ENCODE assay signal across 8 mouse cellular contexts in genomic region chr5:148398766-148399659, GRCm38 (mm10). TPM values are rescaled to one million over a fixed set of nuclear protein-coding genes. Genes with fewer than 3 reads are reported as not detected.
DNase-seq lines count a peak whose midpoint lies in the region; ATAC-seq and TF ChIP-seq lines count a peak whose summit lies in the region.

No protein-coding gene starts in this region.

- peak; percentile 63 for ATAC-seq in inflammation-experienced regulatory T-cells, adult 6 months
- ATAC-seq in limb, embryonic 15.5 days (ENCODE audit: insufficient number of reproducible peaks, low FRiP score, low TSS enrichment, low read depth), result peak; percentile 30
- peak; percentile 79 for ATAC-seq in midbrain, embryonic 15.5 days (replicated peaks)
- peak; percentile 48 for ATAC-seq in stomach, embryonic 15.5 days (ENCODE audit: insufficient read depth, low FRiP score, low read depth)

- no peak for TF ChIP-seq CTCF in gastrocnemius, adult 2 months (IDR thresholded peaks at IDR 0.05)

- 0 out of 2 replicates have a peak, but pooled peaks cover 5% of the 10 kb centered on the region for H3K36me3 ChIP-seq in limb, embryonic 15.5 days
- no peaks in the 10 kb centered on the region for H3K36me3 ChIP-seq in midbrain, embryonic 15.5 days (replicated peaks)
- 0 out of 2 replicates have a peak, but pooled peaks cover 4% of the 10 kb centered on the region for H3K36me3 ChIP-seq in stomach, embryonic 15.5 days

- intact Hi-C loops in gastrocnemius, adult 2 months (cut with DNase I), result no loop called here

- 2% methylated on average over 58 of the region's 58 CpGs for WGBS in limb, embryonic 15.5 days
- 2% methylated on average over 58 of the region's 58 CpGs for WGBS in midbrain, embryonic 15.5 days
- WGBS in stomach, embryonic 15.5 days, result 2% methylated on average over 58 of the region's 58 CpGs

- H3K9ac ChIP-seq in limb, embryonic 15.5 days, result peak overlapping the region; percentile 55
- H3K9ac ChIP-seq in midbrain, embryonic 15.5 days, result peak overlapping the region; percentile 68
- peak overlapping the region; percentile 70 for H3K9ac ChIP-seq in stomach, embryonic 15.5 days

- H3K9me3 ChIP-seq in limb, embryonic 15.5 days, result no peaks in the 10 kb centered on the region
- no peaks in the 10 kb centered on the region for H3K9me3 ChIP-seq in midbrain, embryonic 15.5 days
- no peaks in the 10 kb centered on the region for H3K9me3 ChIP-seq in stomach, embryonic 15.5 days

- peak overlapping the region; percentile 85 for H3K27ac ChIP-seq in gastrocnemius, adult 2 months
- H3K27ac ChIP-seq in limb, embryonic 15.5 days, result peak overlapping the region; percentile 72
- peak overlapping the region; percentile 76 for H3K27ac ChIP-seq in midbrain, embryonic 15.5 days
- H3K27ac ChIP-seq in stomach, embryonic 15.5 days, result peak overlapping the region; percentile 76

- H3K4me1 ChIP-seq in limb, embryonic 15.5 days, result peaks cover 13% of the 10 kb centered on the region
- peaks cover 16% of the 10 kb centered on the region for H3K4me1 ChIP-seq in midbrain, embryonic 15.5 days
- H3K4me1 ChIP-seq in stomach, embryonic 15.5 days, result peaks cover 11% of the 10 kb centered on the region; the same call in 1 of the 2 replicates

- peak overlapping the region; percentile 87 for H3K4me3 ChIP-seq in gastrocnemius, adult 2 months
- H3K4me3 ChIP-seq in limb, embryonic 15.5 days, result peak overlapping the region; percentile 77
- H3K4me3 ChIP-seq in midbrain, embryonic 15.5 days, result peak overlapping the region; percentile 79
- H3K4me3 ChIP-seq in stomach, embryonic 15.5 days (replicated peaks), result peak overlapping the region; percentile 81

- DNase-seq in frontal cortex, postnatal 10 days (ENCODE audit: low spot score in 2 of 2), result peak; percentile 55 to 61
- DNase-seq in frontal cortex, postnatal 14 days (ENCODE audit: low spot score in 2 of 2), result no peak
- DNase-seq in cerebellum, adult 9-10 months, result peak; percentile 49
- peak; percentile 71 for DNase-seq in gastrocnemius, adult 2 months

- no peaks in the 10 kb centered on the region for H3K27me3 ChIP-seq in limb, embryonic 15.5 days
- H3K27me3 ChIP-seq in midbrain, embryonic 15.5 days (replicated peaks), result peaks cover 7% of the 10 kb centered on the region
- H3K27me3 ChIP-seq in stomach, embryonic 15.5 days (replicated peaks), result no peaks in the 10 kb centered on the region

- H3K4me2 ChIP-seq in limb, embryonic 15.5 days, result peak overlapping the region; percentile 97
- peak overlapping the region; percentile 98 for H3K4me2 ChIP-seq in midbrain, embryonic 15.5 days
- H3K4me2 ChIP-seq in stomach, embryonic 15.5 days, result peak overlapping the region; percentile 96

RNA-seq across cellular contexts. Expression of gene Slc7a1, which starts 0.7 kb away (rescaled TPM):
- total RNA-seq in gastrocnemius, adult 2 months (2021), result 1 to 10 TPM; 2.4 to 3.0 TPM
- 10 to 100 TPM in 2 of 3 experiments, 1 to 10 TPM in 1; 8.5 to 21.4 (median 11.4) TPM for polyA plus RNA-seq in inflammation-experienced regulatory T-cells, adult 6 months (2017; shearing (Covaris generic))
- polyA plus RNA-seq in limb, embryonic 15.5 days (2015; fragmentation: Nextera tagmentation; extraction: Ambion mirVana), result 22.7 and 23.6 TPM in 2 replicates
- polyA plus RNA-seq in midbrain, embryonic 15.5 days (2015; fragmentation: Nextera tagmentation; extraction: Ambion mirVana), result 45.2 and 46.4 TPM in 2 replicates
- 24.6 and 28.1 TPM in 2 replicates for polyA plus RNA-seq in stomach, embryonic 15.5 days (2015; fragmentation: Nextera tagmentation; extraction: Ambion mirVana)

Comparison
In these comparisons a context has a peak if more than half of its experiments do, and no peak if none do; other contexts are left out.
1. DNase-seq: peak in frontal cortex, postnatal 10 days (2 of 2), cerebellum, adult 9-10 months (single experiment) and gastrocnemius, adult 2 months (single experiment); none in frontal cortex, postnatal 14 days (0 of 2).
2. Peak in every context shown above with its lines, with median percentiles within 50 percentile points of each other: H3K27ac ChIP-seq, H3K4me3 ChIP-seq, ATAC-seq, H3K4me2 ChIP-seq and H3K9ac ChIP-seq.